Mouse (Mus musculus) testis, adult 2 months (tissue): ENCODE results near the gene Fhit.

Source experiments
- CTCF ChIP-seq: fragments of 200-500 bp; IDR thresholded peaks from 2 replicates; pipeline ENCODE4 v1.5.1; 2012; ENCODE audit warnings: low read depth, mild to moderate bottlenecking, inconsistent platforms, low read length, moderate library complexity; ENCODE audit not compliant: control insufficient read depth, insufficient read depth, insufficient replicate concordance
- POLR2A ChIP-seq: fragments of 200-500 bp; IDR thresholded peaks from 2 replicates; pipeline ENCODE4 v1.6.1; 2012; ENCODE audit warnings: low read depth, mild to moderate bottlenecking, inconsistent platforms, low read length, moderate library complexity; ENCODE audit not compliant: control insufficient read depth

DNA sequence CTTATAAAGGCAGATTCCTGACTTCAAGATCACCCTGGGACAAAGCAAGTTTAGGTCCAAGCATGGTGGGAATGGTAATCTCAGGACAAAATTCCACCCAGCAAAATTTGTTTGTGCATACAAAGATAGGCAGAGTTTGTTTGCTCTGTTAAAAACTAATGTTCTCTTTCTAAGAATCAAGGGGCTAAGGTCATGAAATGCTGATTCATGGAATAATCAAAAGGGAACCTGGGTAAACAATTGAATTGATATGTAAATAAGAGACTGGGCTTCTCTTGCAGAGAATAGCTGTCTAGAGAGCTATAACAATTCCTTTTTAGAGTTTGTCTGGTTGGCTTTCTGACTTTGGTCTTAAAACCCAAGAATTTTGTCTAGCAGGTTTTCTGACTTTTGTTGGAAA lies 647.8 kb downstream of the Fhit start:
- TF ChIP-seq POLR2A = no peak
- TF ChIP-seq CTCF = no peak
